22 mouse cellular contexts compared by ENCODE assay signal in genomic region chr9:42797276-42797675, GRCm38 (mm10).
DNase-seq lines count a peak whose midpoint lies in the region; ATAC-seq and TF ChIP-seq lines count a peak whose summit lies in the region.
"Had no signal": no experiment of that assay in that cellular context is flagged by ENCODE, and none has a peak within 500 bp of the region (broad histone marks: within the 10 kb centered on the region; RNA-seq: fewer than 3 reads in every experiment).

No protein-coding gene starts in this region.

- TF ChIP-seq CTCF in kidney, postnatal 0 days (IDR thresholded peaks at IDR 0.05; ENCODE audit: low read depth) = no peak

- H3K9ac ChIP-seq in kidney, postnatal 0 days (ENCODE audit: low read depth, low read length) = no peak overlapping the region
- no peak overlapping the region for H3K9ac ChIP-seq in intestine, embryonic 15.5 days
- H3K9ac ChIP-seq in intestine, embryonic 16.5 days (ENCODE audit: low read depth, low read length) = no peak overlapping the region
- H3K9ac ChIP-seq: embryonic facial prominence, embryonic 13.5 days; embryonic facial prominence, embryonic 15.5 days; forebrain, embryonic 12.5 days had no signal

- H3K9me3 ChIP-seq in kidney, postnatal 0 days (replicated peaks; ENCODE audit: low read length) = no peaks in the 10 kb centered on the region
- no peaks in the 10 kb centered on the region for H3K9me3 ChIP-seq in intestine, embryonic 15.5 days
- no peaks in the 10 kb centered on the region for H3K9me3 ChIP-seq in intestine, embryonic 16.5 days (ENCODE audit: control insufficient read depth, low read length)
- H3K9me3 ChIP-seq: embryonic facial prominence, embryonic 13.5 days; embryonic facial prominence, embryonic 15.5 days; forebrain, embryonic 10.5 days; forebrain, embryonic 12.5 days had no signal

- no peak overlapping the region for H3K4me2 ChIP-seq in kidney, postnatal 0 days (ENCODE audit: low read length)
- H3K4me2 ChIP-seq in intestine, embryonic 15.5 days (replicated peaks) = no peak overlapping the region
- no peak overlapping the region for H3K4me2 ChIP-seq in intestine, embryonic 16.5 days (ENCODE audit: low read depth, low read length)
- H3K4me2 ChIP-seq: embryonic facial prominence, embryonic 13.5 days; embryonic facial prominence, embryonic 15.5 days; forebrain, embryonic 12.5 days had no signal

- 59% methylated on average over 8 of the region's 8 CpGs for WGBS in kidney, postnatal 0 days
- 35% methylated on average over 8 of the region's 8 CpGs for WGBS in intestine, embryonic 15.5 days
- WGBS in intestine, embryonic 16.5 days = 35% methylated on average over 8 of the region's 8 CpGs

- no peaks in the 10 kb centered on the region for H3K27me3 ChIP-seq in kidney, postnatal 0 days (ENCODE audit: insufficient read depth, low read length)
- H3K27me3 ChIP-seq in intestine, embryonic 15.5 days (replicated peaks) = no peaks in the 10 kb centered on the region
- H3K27me3 ChIP-seq in intestine, embryonic 16.5 days (replicated peaks; ENCODE audit: control insufficient read depth, insufficient read depth, low read length) = no peaks in the 10 kb centered on the region

- peaks cover 4% of the 10 kb centered on the region; the same call in 1 of the 2 replicates for H3K4me1 ChIP-seq in kidney, postnatal 0 days (replicated peaks; ENCODE audit: insufficient read depth, low read length)
- peaks cover 27% of the 10 kb centered on the region for H3K4me1 ChIP-seq in intestine, embryonic 15.5 days (replicated peaks)
- H3K4me1 ChIP-seq in intestine, embryonic 16.5 days (ENCODE audit: control insufficient read depth, insufficient read depth, low read length) = peaks cover 26% of the 10 kb centered on the region

- peak; percentile 22 for DNase-seq in kidney, postnatal 0 days (ENCODE audit: low spot score)
- no peak for DNase-seq in kidney, adult 8-10 months
- DNase-seq in MN1 (ENCODE audit: low spot score) = no peak
- DNase-seq: adrenal gland, adult 8-10 months; adrenal gland, postnatal 14 days; cerebellum, adult 11-12 months; cerebellum, adult 8-10 months; cerebellum, adult 9-11 months; cerebellum, postnatal 14 days; cerebellum, postnatal 36 days; embryo, embryonic 11 days had no signal

- H3K4me3 ChIP-seq in kidney, postnatal 0 days (replicated peaks; ENCODE audit: low read depth, low read length) = no peak overlapping the region
- H3K4me3 ChIP-seq in intestine, embryonic 15.5 days (replicated peaks) = no peak overlapping the region
- H3K4me3 ChIP-seq in intestine, embryonic 16.5 days (ENCODE audit: low read length) = no peak overlapping the region
- H3K4me3 ChIP-seq: embryonic facial prominence, embryonic 13.5 days; embryonic facial prominence, embryonic 15.5 days; erythroblast, embryonic 14.5 days; forebrain, embryonic 10.5 days; forebrain, embryonic 12.5 days had no signal

- no peak overlapping the region for H3K27ac ChIP-seq in kidney, postnatal 0 days
- no peak overlapping the region for H3K27ac ChIP-seq in intestine, embryonic 15.5 days
- peak overlapping the region; percentile 1; the same call in 1 of the 2 replicates for H3K27ac ChIP-seq in intestine, embryonic 16.5 days (ENCODE audit: low read length)
- H3K27ac ChIP-seq: embryonic facial prominence, embryonic 13.5 days; embryonic facial prominence, embryonic 15.5 days; forebrain, embryonic 10.5 days; forebrain, embryonic 12.5 days had no signal

- ATAC-seq in kidney, postnatal 0 days (replicated peaks; ENCODE audit: low FRiP score, low read depth) = no peak
- peak; percentile 69 for ATAC-seq in intestine, embryonic 15.5 days
- peak; percentile 51 for ATAC-seq in intestine, embryonic 16.5 days
- ATAC-seq: activated CD4-positive, CD25-positive, alpha-beta regulatory T cell, adult 4 months; forebrain, embryonic 14.5 days; forebrain, embryonic 16.5 days; Patski had no signal

- no peaks in the 10 kb centered on the region for H3K36me3 ChIP-seq in kidney, postnatal 0 days (ENCODE audit: insufficient read depth, low read length)
- H3K36me3 ChIP-seq in intestine, embryonic 15.5 days = no peaks in the 10 kb centered on the region
- H3K36me3 ChIP-seq in intestine, embryonic 16.5 days (ENCODE audit: control insufficient read depth, insufficient read depth, low read length) = no peaks in the 10 kb centered on the region
- H3K36me3 ChIP-seq: embryonic facial prominence, embryonic 13.5 days; embryonic facial prominence, embryonic 15.5 days; forebrain, embryonic 10.5 days; forebrain, embryonic 12.5 days had no signal
